In genomic region chr10:9807596-9807995, GRCm38 (mm10) we compare ENCODE assay signal across 30 mouse cellular contexts.
"Had no signal": no experiment of that assay in that cellular context is flagged by ENCODE, and none has a peak within 500 bp of the region (broad histone marks: within the 10 kb centered on the region; RNA-seq: fewer than 3 reads in every experiment).

No protein-coding gene starts in this region.

- H3K27ac ChIP-seq: heart, adult 2 months; heart, embryonic 10.5 days; heart, embryonic 13.5 days; heart, embryonic 15.5 days; hindbrain, embryonic 10.5 days; hindbrain, embryonic 12.5 days; hindbrain, embryonic 13.5 days; hindbrain, embryonic 14.5 days; hindbrain, embryonic 15.5 days; hindbrain, postnatal 0 days; intestine, embryonic 15.5 days; kidney, embryonic 15.5 days; kidney, postnatal 0 days; layer of hippocampus, adult 2 months; left cerebral cortex, adult 2 months had no signal

- ATAC-seq: hindbrain, embryonic 16.5 days; hindbrain, postnatal 0 days; inflammation-experienced regulatory T-cells, adult 6 months; intestine, embryonic 15.5 days; intestine, embryonic 16.5 days; intestine, postnatal 0 days had no signal

- H3K36me3 ChIP-seq: heart, embryonic 10.5 days; heart, embryonic 15.5 days; hindbrain, embryonic 12.5 days; intestine, embryonic 15.5 days had no signal

- H3K9ac ChIP-seq: heart, embryonic 12.5 days; heart, embryonic 13.5 days; heart, embryonic 15.5 days; hindbrain, embryonic 12.5 days; hindbrain, embryonic 13.5 days; hindbrain, embryonic 14.5 days; hindbrain, embryonic 15.5 days; intestine, embryonic 15.5 days; kidney, embryonic 15.5 days had no signal

- H3K4me3 ChIP-seq: heart, adult 2 months; heart, embryonic 10.5 days; heart, embryonic 12.5 days; heart, embryonic 13.5 days; heart, embryonic 15.5 days; hindbrain, embryonic 10.5 days; hindbrain, embryonic 12.5 days; hindbrain, embryonic 13.5 days; hindbrain, embryonic 15.5 days; intestine, embryonic 15.5 days; kidney, embryonic 15.5 days; layer of hippocampus, adult 2 months; left cerebral cortex, adult 2 months had no signal

- H3K4me2 ChIP-seq: heart, embryonic 11.5 days; heart, embryonic 12.5 days; heart, embryonic 13.5 days; heart, embryonic 15.5 days; hindbrain, embryonic 12.5 days; hindbrain, embryonic 13.5 days; hindbrain, embryonic 14.5 days; hindbrain, embryonic 15.5 days; intestine, embryonic 15.5 days; kidney, embryonic 15.5 days had no signal

- H3K4me1 ChIP-seq: heart, embryonic 10.5 days; heart, embryonic 12.5 days; heart, embryonic 15.5 days; hindbrain, embryonic 12.5 days; hindbrain, embryonic 15.5 days; intestine, embryonic 15.5 days; kidney, embryonic 15.5 days had no signal

- DNase-seq: heart, adult 2 months; heart, postnatal 10 days; heart, postnatal 14 days; heart, postnatal 36 days; heart, postnatal 4 days; kidney, adult 11 months; kidney, adult 18-20 months; kidney, postnatal 4 days; layer of hippocampus, adult 9-11 months; layer of hippocampus, postnatal 36 days had no signal

- H3K27me3 ChIP-seq: heart, embryonic 12.5 days; heart, embryonic 13.5 days; heart, embryonic 15.5 days; hindbrain, embryonic 12.5 days; hindbrain, embryonic 13.5 days; hindbrain, embryonic 15.5 days; intestine, embryonic 15.5 days; kidney, embryonic 15.5 days had no signal

- H3K9me3 ChIP-seq: heart, embryonic 10.5 days; heart, embryonic 12.5 days; heart, embryonic 13.5 days; heart, embryonic 15.5 days; hindbrain, embryonic 10.5 days; hindbrain, embryonic 12.5 days; hindbrain, embryonic 13.5 days; hindbrain, embryonic 15.5 days; intestine, embryonic 15.5 days; kidney, embryonic 15.5 days had no signal
